Mouse (Mus musculus) ES-Bruce4 (cell line): ENCODE results near the gene Stra6. TPM values are rescaled to one million over a fixed set of nuclear protein-coding genes. Genes with fewer than 3 reads are reported as not detected.

Source experiments
- H3K27ac ChIP-seq: 2 replicates; pipeline ENCODE4 v1.5.1; 2012; ENCODE audit warnings: low read length, inconsistent platforms; ENCODE audit not compliant: insufficient read depth
- H3K27me3 ChIP-seq: 2 replicates; pipeline ENCODE4 v1.6.1; 2012; ENCODE audit warnings: mild to moderate bottlenecking, low read length, inconsistent platforms; ENCODE audit not compliant: control insufficient read depth, poor library complexity, insufficient read depth, severe bottlenecking
- H3K36me3 ChIP-seq: 2 replicates; pipeline ENCODE4 v1.6.1; 2012; ENCODE audit warnings: inconsistent platforms, mild to moderate bottlenecking, low read length, moderate library complexity; ENCODE audit not compliant: control insufficient read depth, poor library complexity, insufficient read depth, severe bottlenecking
- H3K4me1 ChIP-seq: one replicate; pipeline ENCODE4 v1.8.1; 2011; ENCODE audit warnings: low read length; ENCODE audit not compliant: control insufficient read depth, insufficient read depth
- H3K4me3 ChIP-seq: 2 replicates; pipeline ENCODE4 v1.5.1; 2011; ENCODE audit warnings: low read depth, mild to moderate bottlenecking, low read length
- H3K9ac ChIP-seq: 2 replicates; pipeline ENCODE4 v1.6.1; 2012; ENCODE audit warnings: low read depth, mild to moderate bottlenecking, inconsistent platforms; ENCODE audit not compliant: poor library complexity, severe bottlenecking
- H3K9me3 ChIP-seq: replicated peaks from 2 replicates; pipeline ENCODE4 v1.6.1; 2012; ENCODE audit warnings: mild to moderate bottlenecking, low read length, inconsistent platforms; ENCODE audit not compliant: control insufficient read depth, poor library complexity, insufficient read depth, severe bottlenecking
- CTCF ChIP-seq: IDR thresholded peaks from one replicate; pipeline ENCODE4 v1.8.1; 2011; ENCODE audit warnings: low read depth, low read length
- EP300 ChIP-seq: IDR thresholded peaks from 2 replicates; pipeline ENCODE4 v1.6.1; 2011; ENCODE audit warnings: low read depth, low read length; ENCODE audit not compliant: insufficient read depth
- POLR2A ChIP-seq: IDR thresholded peaks from one replicate; pipeline ENCODE4 v1.8.1; 2011; ENCODE audit warnings: low read length; ENCODE audit not compliant: insufficient read depth
- polyA plus RNA-seq: library from polyadenylated mRNA; stranded (reverse); fragments of >200 nt; gene quantifications from 2 replicates; pipeline ENCODE4 v1.2.4, GENCODE M21; 2011; ENCODE audit warnings: low read depth; ENCODE audit not compliant: missing spikeins, insufficient read depth, insufficient read length

The Stra6 gene
- polyA plus RNA-seq, 1 experiment: 0.36 TPM

- H3K4me1 ChIP-seq: no peaks in the 10 kb centered on the region
- H3K27me3 ChIP-seq: no peaks in the 10 kb centered on the region
- no peak overlapping the region for H3K27ac ChIP-seq
- H3K9ac ChIP-seq: no peak overlapping the region
- no peak for TF ChIP-seq POLR2A
- TF ChIP-seq CTCF: no peak
- TF ChIP-seq EP300: no peak
- H3K9me3 ChIP-seq: no peaks in the 10 kb centered on the region
- H3K4me3 ChIP-seq: no peak overlapping the region
- no peaks in the 10 kb centered on the region for H3K36me3 ChIP-seq
Observed at GRCm38 (mm10) chr9:58105595-58106169, 42.1 kb downstream of the Stra6 start.

- Histone ChIP-seq H3K4me3 (no peak overlapping the region), H3K27ac (no peak overlapping the region), H3K27me3 (no peaks in the 10 kb centered on the region), H3K4me1 (no peaks in the 10 kb centered on the region), H3K9ac (no peak overlapping the region), H3K36me3 (no peaks in the 10 kb centered on the region), H3K9me3 (no peaks in the 10 kb centered on the region)
- TF ChIP-seq CTCF (no peak), POLR2A (no peak)
Observed at GRCm38 (mm10) chr9:58107494-58107893, 43.9 kb downstream of the Stra6 start.

- Histone ChIP-seq H3K27me3 (no peaks in the 10 kb centered on the region), H3K36me3 (no peaks in the 10 kb centered on the region), H3K27ac (no peak overlapping the region), H3K9me3 (no peaks in the 10 kb centered on the region), H3K4me1 (peaks cover 2% of the 10 kb centered on the region), H3K4me3 (no peak overlapping the region), H3K9ac (no peak overlapping the region)
- TF ChIP-seq POLR2A: no peak
- no peak for TF ChIP-seq EP300
- no peak for TF ChIP-seq CTCF
Observed at GRCm38 (mm10) chr9:58110787-58111186, 47.2 kb downstream of the Stra6 start.

- Histone ChIP-seq H3K4me1 (peaks cover 4% of the 10 kb centered on the region), H3K9ac (no peak overlapping the region), H3K4me3 (no peak overlapping the region), H3K27ac (no peak overlapping the region), H3K36me3 (no peaks in the 10 kb centered on the region), H3K9me3 (no peaks in the 10 kb centered on the region), H3K27me3 (no peaks in the 10 kb centered on the region)
- TF ChIP-seq POLR2A: no peak
- no peak for TF ChIP-seq EP300
Observed at GRCm38 (mm10) chr9:58111431-58111830, 47.8 kb downstream of the Stra6 start.

- no peak overlapping the region for H3K27ac ChIP-seq
- no peaks in the 10 kb centered on the region for H3K36me3 ChIP-seq
- no peak for TF ChIP-seq POLR2A
- no peak for TF ChIP-seq EP300
- TF ChIP-seq CTCF: no peak
- H3K27me3 ChIP-seq: no peaks in the 10 kb centered on the region
- H3K9ac ChIP-seq: no peak overlapping the region
- H3K4me1 ChIP-seq: peaks cover 4% of the 10 kb centered on the region
- H3K4me3 ChIP-seq: no peak overlapping the region
- H3K9me3 ChIP-seq: no peaks in the 10 kb centered on the region
Observed at GRCm38 (mm10) chr9:58112321-58112751, 48.7 kb downstream of the Stra6 start.

GRCm38 (mm10) chr9:58112866-58113278 is 49.3 kb downstream of the Stra6 start:
- no peaks in the 10 kb centered on the region for H3K36me3 ChIP-seq
- no peak for TF ChIP-seq CTCF
- no peak for TF ChIP-seq EP300
- no peak for TF ChIP-seq POLR2A
- peaks cover 4% of the 10 kb centered on the region for H3K4me1 ChIP-seq
- H3K27ac ChIP-seq: no peak overlapping the region
- no peaks in the 10 kb centered on the region for H3K27me3 ChIP-seq
- no peaks in the 10 kb centered on the region for H3K9me3 ChIP-seq
- H3K4me3 ChIP-seq: peak overlapping the region; percentile 63
- H3K9ac ChIP-seq: peak overlapping the region; percentile 42; the same call in 1 of the 2 replicates
